Mouse (Mus musculus) neural tube, embryonic 14.5 days (tissue): ENCODE measurements around the gene Stk26. TPM values are rescaled to one million over a fixed set of nuclear protein-coding genes. Genes with fewer than 3 reads are reported as not detected.

ENCODE experiments used
- ATAC-seq: fragments of 200-750 bp; cut with Nextera tagmentation; 2 replicates; pipeline ENCODE4 v1.8.0; 2017; ENCODE audit warnings: low read depth, mild to moderate bottlenecking, moderate TSS enrichment, moderate library complexity
- H3K27ac ChIP-seq: fragments of 300-500 bp; sonication (generic); 2 replicates; pipeline ENCODE4 v1.5.1; 2014; ENCODE audit warnings: low read depth, mild to moderate bottlenecking, control low read depth, low read length, moderate library complexity, mixed read lengths
- H3K27me3 ChIP-seq: fragments of 300-500 bp; sonication (generic); 2 replicates; pipeline ENCODE4 v1.6.1; 2014; ENCODE audit warnings: low read length; ENCODE audit not compliant: control insufficient read depth, insufficient read depth
- H3K36me3 ChIP-seq: fragments of 300-500 bp; sonication (generic); 2 replicates; pipeline ENCODE4 v1.6.1; 2014; ENCODE audit warnings: low read length, mixed read lengths; ENCODE audit not compliant: control insufficient read depth, insufficient read depth
- H3K4me1 ChIP-seq: fragments of 300-500 bp; sonication (generic); 2 replicates; pipeline ENCODE4 v1.6.1; 2014; ENCODE audit warnings: low read length; ENCODE audit not compliant: control insufficient read depth, insufficient read depth
- H3K4me2 ChIP-seq: fragments of 300-500 bp; sonication (generic); 2 replicates; pipeline ENCODE4 v1.6.1; 2014; ENCODE audit warnings: mild to moderate bottlenecking, low read depth, low read length, control low read depth
- H3K4me3 ChIP-seq: fragments of 300-500 bp; sonication (generic); 2 replicates; pipeline ENCODE4 v1.5.1; 2014; ENCODE audit warnings: low read depth, low read length, control low read depth, mixed read lengths
- H3K9ac ChIP-seq: fragments of 300-500 bp; sonication (generic); replicated peaks from 2 replicates; pipeline ENCODE4 v1.6.1; 2014; ENCODE audit warnings: low read depth, mild to moderate bottlenecking, control low read depth, low read length, mixed read lengths
- H3K9me3 ChIP-seq: fragments of 300-500 bp; sonication (generic); 2 replicates; pipeline ENCODE4 v1.6.1; 2016; ENCODE audit warnings: low read length; ENCODE audit not compliant: control insufficient read depth
- WGBS: fragments of 180-500 bp; shearing (Covaris S2); extraction: QIAGEN DNeasy Blood & Tissue Kit; methylation state at CpG from one replicate; pipeline ENCODE4 v1.1.7; 2014; 5-methylcytosine and 5-hydroxymethylcytosine counted together
- polyA plus RNA-seq: library from polyadenylated mRNA; unstranded; fragments of >200 nt; fragmentation: Nextera tagmentation; extraction: Ambion mirVana; gene quantifications from 2 replicates; pipeline ENCODE4 v1.2.1, GENCODE M21; 2014

The Stk26 gene
- polyA plus RNA-seq, 1 experiment from 2014 or later, result 0.33 TPM

GRCm38 (mm10) chrX:50841587-50841986 is 740 bp downstream of the Stk26 start:
- H3K9me3 ChIP-seq, result no peaks in the 10 kb centered on the region
- H3K27me3 ChIP-seq, result no peaks in the 10 kb centered on the region; the same call in 1 of the 2 replicates
- peak overlapping the region; percentile 32; the same call in 1 of the 2 replicates for H3K9ac ChIP-seq
- H3K4me1 ChIP-seq, result no peaks in the 10 kb centered on the region
- peak overlapping the region; percentile 75 for H3K4me2 ChIP-seq
- no peaks in the 10 kb centered on the region for H3K36me3 ChIP-seq
- H3K27ac ChIP-seq, result no peak overlapping the region
- peak; percentile 81 for ATAC-seq
- peak overlapping the region; percentile 38 for H3K4me3 ChIP-seq
- WGBS, result 18% methylated on average over 21 of the region's 23 CpGs

- no peaks in the 10 kb centered on the region for H3K9me3 ChIP-seq
- no peak overlapping the region for H3K27ac ChIP-seq
- no peak overlapping the region for H3K9ac ChIP-seq
- H3K4me3 ChIP-seq, result peak overlapping the region; percentile 38
- ATAC-seq, result no peak
- WGBS, result 51% methylated on average over 8 of the region's 9 CpGs
- no peaks in the 10 kb centered on the region for H3K36me3 ChIP-seq
- H3K4me1 ChIP-seq, result no peaks in the 10 kb centered on the region
- no peaks in the 10 kb centered on the region; the same call in 1 of the 2 replicates for H3K27me3 ChIP-seq
- H3K4me2 ChIP-seq, result peak overlapping the region; percentile 75; the same call in 1 of the 2 replicates
Observed at GRCm38 (mm10) chrX:50842046-50842445, 1.2 kb downstream of the Stk26 start.

DNA sequence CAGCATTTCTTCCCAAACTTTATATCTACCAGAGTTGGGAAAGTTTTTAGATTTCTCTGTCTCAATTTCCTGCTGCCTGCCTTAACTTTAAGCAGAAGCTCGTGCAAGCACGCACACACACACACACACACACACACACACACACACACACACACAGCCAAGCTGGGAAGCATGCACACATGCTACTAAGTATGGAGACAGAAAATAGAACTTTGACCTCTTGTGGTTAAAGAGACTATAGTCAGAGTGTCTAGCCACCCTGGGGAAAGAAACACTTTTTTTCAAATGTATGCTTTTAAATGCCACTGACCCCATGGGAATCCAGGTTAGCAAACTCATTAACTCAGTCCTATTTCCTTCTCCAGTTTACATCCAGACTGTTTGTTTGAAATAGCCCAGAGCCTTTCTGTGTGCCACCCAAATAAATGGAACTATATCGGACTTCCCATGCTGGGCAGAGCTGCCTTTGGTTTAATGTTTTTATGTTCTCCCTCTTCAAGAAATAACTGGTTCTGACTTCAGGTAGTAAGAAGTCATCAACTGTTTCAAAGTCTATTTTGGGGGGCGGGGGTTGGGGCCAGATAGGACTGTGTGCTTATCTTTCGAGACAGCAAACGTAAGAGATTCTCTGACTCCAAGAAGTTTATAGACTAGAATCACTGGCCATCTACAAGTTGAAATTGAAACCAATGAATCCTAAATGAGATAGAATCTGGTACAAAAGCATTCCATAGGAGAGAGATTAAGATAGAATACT is 9.8 kb downstream of the Stk26 start:
- Histone ChIP-seq H3K4me1 (no peaks in the 10 kb centered on the region), H3K4me2 (no peak overlapping the region), H3K9ac (no peak overlapping the region), H3K36me3 (no peaks in the 10 kb centered on the region), H3K4me3 (no peak overlapping the region), H3K9me3 (no peaks in the 10 kb centered on the region), H3K27ac (no peak overlapping the region), H3K27me3 (no peaks in the 10 kb centered on the region)
- no peak for ATAC-seq
- WGBS, result 87% methylated on average over 6 of the region's 6 CpGs

DNA sequence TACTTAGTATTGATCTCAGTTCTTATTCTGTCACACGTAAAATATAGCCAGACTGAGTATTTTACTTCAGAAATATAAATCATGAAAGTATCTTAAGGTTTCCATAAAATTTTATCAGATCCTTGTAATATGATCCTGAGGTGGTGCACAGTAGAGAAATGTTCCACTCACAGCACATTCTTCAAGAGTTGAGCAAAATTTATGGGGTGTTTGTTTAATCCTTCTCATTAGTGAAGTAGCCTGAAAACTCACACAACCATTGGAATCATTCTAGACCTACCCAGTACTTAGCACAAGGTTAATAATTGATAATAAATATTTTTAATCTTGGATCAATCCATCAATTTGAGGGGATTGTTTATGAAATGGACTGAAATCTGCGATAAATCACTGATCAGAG is 22.9 kb downstream of the Stk26 start:
- H3K4me3 ChIP-seq, result no peak overlapping the region
- H3K4me1 ChIP-seq, result no peaks in the 10 kb centered on the region
- no peak overlapping the region for H3K27ac ChIP-seq
- no peaks in the 10 kb centered on the region for H3K27me3 ChIP-seq
- no peaks in the 10 kb centered on the region for H3K36me3 ChIP-seq
- ATAC-seq, result no peak
- H3K4me2 ChIP-seq, result no peak overlapping the region
- H3K9me3 ChIP-seq, result no peaks in the 10 kb centered on the region
- 79% methylated on average over 2 of the region's 2 CpGs for WGBS
- no peak overlapping the region for H3K9ac ChIP-seq

DNA sequence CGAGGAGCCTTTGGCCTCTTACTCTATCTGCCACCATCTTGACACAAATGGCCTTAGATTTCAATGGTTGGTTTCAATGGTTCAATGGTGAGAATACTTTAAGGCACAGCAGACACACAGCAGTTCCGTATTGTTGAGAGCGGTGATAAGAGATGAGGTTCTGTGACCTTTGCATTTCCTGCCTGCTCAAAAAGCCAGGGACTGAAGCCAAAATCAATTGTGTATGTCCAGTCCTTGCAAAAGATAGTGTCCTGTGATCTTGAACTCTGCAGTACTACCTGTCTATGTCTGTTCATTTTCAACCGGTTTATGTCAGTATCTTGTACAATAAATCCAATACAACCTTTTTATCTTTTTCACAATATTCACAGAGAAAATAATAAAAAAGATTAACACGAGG is 23.9 kb downstream of the Stk26 start:
- no peak overlapping the region for H3K4me3 ChIP-seq
- H3K4me2 ChIP-seq, result no peak overlapping the region

DNA sequence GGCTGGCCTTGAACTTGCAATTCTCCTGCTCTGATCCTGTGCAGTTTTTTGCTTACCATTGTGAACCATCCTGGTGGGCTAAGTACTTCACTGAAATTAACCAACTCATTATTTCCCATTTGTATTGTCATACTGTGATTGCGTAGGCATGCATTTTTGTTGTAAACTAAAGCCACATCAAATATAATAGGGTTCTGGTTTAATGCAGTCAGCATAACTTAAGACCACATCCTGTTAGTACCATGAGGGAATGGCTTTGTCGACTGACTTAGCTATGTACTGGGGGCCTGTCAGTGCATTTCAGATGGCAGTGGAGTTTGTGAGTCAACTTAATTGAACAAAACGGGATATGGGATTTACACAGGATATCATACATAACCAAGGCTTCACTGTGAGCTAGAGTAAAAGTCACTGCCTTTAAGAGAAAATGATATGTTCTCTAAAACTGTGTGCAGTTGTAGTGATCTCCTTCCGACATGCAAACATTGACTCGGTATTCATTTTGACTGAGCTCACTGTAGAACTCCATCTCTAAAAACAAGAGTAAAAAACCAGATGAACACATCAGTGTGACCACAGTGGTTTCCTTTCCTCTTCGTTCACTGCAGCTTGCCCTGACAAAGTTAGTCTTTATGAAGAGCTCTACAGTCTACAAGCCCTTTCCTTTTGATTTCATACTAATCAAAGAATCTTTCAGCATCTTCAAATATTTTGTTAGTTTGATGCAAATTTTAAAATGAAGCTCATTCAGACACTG is 33.6 kb downstream of the Stk26 start:
- ATAC-seq, result no peak
- 87% methylated on average over 6 of the region's 6 CpGs for WGBS
- Histone ChIP-seq H3K36me3 (no peaks in the 10 kb centered on the region), H3K27ac (no peak overlapping the region), H3K9me3 (no peaks in the 10 kb centered on the region), H3K4me1 (no peaks in the 10 kb centered on the region), H3K4me2 (no peak overlapping the region), H3K27me3 (no peaks in the 10 kb centered on the region), H3K4me3 (no peak overlapping the region), H3K9ac (no peak overlapping the region)

More for the DNA sequence above, 23.9 kb downstream of the Stk26 start:
- Histone ChIP-seq H3K9ac (no peak overlapping the region), H3K27ac (no peak overlapping the region), H3K9me3 (no peaks in the 10 kb centered on the region), H3K36me3 (no peaks in the 10 kb centered on the region), H3K4me1 (no peaks in the 10 kb centered on the region), H3K27me3 (no peaks in the 10 kb centered on the region)
- 88% methylated on average over 5 of the region's 5 CpGs for WGBS
- ATAC-seq, result no peak

GRCm38 (mm10) chrX:50887999-50888398 is 47.2 kb downstream of the Stk26 start:
- Histone ChIP-seq H3K27me3 (no peaks in the 10 kb centered on the region), H3K9me3 (no peaks in the 10 kb centered on the region), H3K4me3 (no peak overlapping the region), H3K9ac (no peak overlapping the region), H3K4me1 (no peaks in the 10 kb centered on the region), H3K27ac (no peak overlapping the region), H3K4me2 (no peak overlapping the region), H3K36me3 (no peaks in the 10 kb centered on the region)
- 92% methylated on average over 2 of the region's 2 CpGs for WGBS
- ATAC-seq, result no peak

DNA sequence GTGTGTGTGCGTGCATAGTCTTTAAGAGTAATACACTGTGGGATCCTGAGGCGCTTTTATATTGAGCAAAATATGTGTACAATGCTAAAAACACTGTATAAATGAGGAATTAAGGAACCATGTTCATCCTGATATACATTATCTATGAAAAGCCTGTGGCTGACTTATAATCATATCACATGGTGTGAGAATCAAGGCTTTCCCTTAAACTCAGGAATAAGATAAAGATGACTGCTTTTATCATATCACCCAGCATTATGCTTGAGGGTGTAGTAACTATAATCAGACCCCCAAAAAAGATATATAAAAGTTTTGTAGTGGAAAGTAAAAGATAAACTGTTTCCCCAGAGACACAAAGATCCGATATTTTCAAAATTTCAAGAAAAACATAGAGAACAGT is 62.6 kb downstream of the Stk26 start:
- Histone ChIP-seq H3K4me3 (no peak overlapping the region), H3K36me3 (no peaks in the 10 kb centered on the region), H3K4me2 (no peak overlapping the region), H3K9ac (no peak overlapping the region), H3K27me3 (no peaks in the 10 kb centered on the region), H3K9me3 (no peaks in the 10 kb centered on the region), H3K27ac (no peak overlapping the region), H3K4me1 (no peaks in the 10 kb centered on the region)
- WGBS, result 84% methylated on average over 3 of the region's 3 CpGs
- ATAC-seq, result no peak

DNA sequence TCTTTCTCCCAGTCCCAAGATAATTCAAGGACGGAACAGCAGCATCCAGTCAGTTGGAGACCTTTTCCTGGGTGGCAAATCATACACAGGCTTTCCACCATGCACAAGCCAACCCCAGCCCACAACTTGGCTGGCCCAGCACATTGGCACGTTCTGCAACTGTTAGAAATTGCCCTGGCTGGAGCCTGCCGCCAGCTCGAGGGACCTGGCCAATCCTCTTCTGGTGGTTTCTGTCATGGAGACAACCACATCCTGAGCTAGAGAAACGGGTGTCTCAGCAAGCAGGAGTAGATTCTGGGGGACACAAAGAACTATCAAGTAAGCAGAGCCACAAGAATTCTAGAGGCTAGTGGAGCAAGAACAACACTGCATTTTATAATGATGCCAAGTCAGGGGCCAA is 69.1 kb downstream of the Stk26 start:
- ATAC-seq, result no peak
- H3K4me3 ChIP-seq, result no peak overlapping the region
- 87% methylated on average over 5 of the region's 5 CpGs for WGBS

More for the DNA sequence above, 69.1 kb downstream of the Stk26 start:
- Histone ChIP-seq H3K27me3 (no peaks in the 10 kb centered on the region), H3K27ac (no peak overlapping the region), H3K4me1 (no peaks in the 10 kb centered on the region), H3K36me3 (no peaks in the 10 kb centered on the region), H3K9me3 (no peaks in the 10 kb centered on the region), H3K4me2 (no peak overlapping the region), H3K9ac (no peak overlapping the region)
